Mouse (Mus musculus) olfactory bulb, adult 2 months (tissue): ENCODE results near the gene Slc20a1.

ENCODE experiments used
- CTCF ChIP-seq: fragments of 200-500 bp; IDR thresholded peaks from 2 replicates; pipeline ENCODE4 v1.5.1; 2012; ENCODE audit warnings: low read depth, mild to moderate bottlenecking, low read length, moderate library complexity; ENCODE audit not compliant: insufficient read depth
- POLR2A ChIP-seq: fragments of 200-500 bp; IDR thresholded peaks from 2 replicates; pipeline ENCODE4 v1.6.1; 2012; ENCODE audit warnings: mild to moderate bottlenecking, low read depth, low read length, moderate library complexity; ENCODE audit not compliant: insufficient read depth

GRCm38 (mm10) chr2:129252836-129253630 lies 54.5 kb downstream of the Slc20a1 start:
- no peak for TF ChIP-seq CTCF
- no peak for TF ChIP-seq POLR2A
